Mouse (Mus musculus) sigmoid colon, adult 10 weeks (tissue): ENCODE data around the gene Stub1. TPM values are rescaled to one million over a fixed set of nuclear protein-coding genes. Genes with fewer than 3 reads are reported as not detected.

Experiments used
- polyA plus RNA-seq: library from polyadenylated mRNA; stranded (reverse); fragments of 350-450 nt; fragmentation: Illumina TruSeq; extraction: RNeasy Lipid Tissue Mini Kit (QIAGEN cat#74804); gene quantifications from one replicate; pipeline ENCODE4 v1.2.3, GENCODE M21; 2014; ENCODE audit warnings: low read depth, low replicate concordance

Stub1 gene
- polyA plus RNA-seq, 1 experiment from 2014 or later, result 7.7 TPM

Other genes with a start within 250 kb of the Stub1 start
- gene Gng13, start 116.2 kb downstream of the Stub1 start, polyA plus RNA-seq, result not detected
- not detected for gene Chtf18, start 106.0 kb downstream of the Stub1 start, polyA plus RNA-seq
- gene Rpusd1, start 105.7 kb downstream of the Stub1 start, polyA plus RNA-seq, result not detected
- gene Mslnl, start 97.4 kb downstream of the Stub1 start, polyA plus RNA-seq, result not detected
- 0.41 TPM for gene Msln, start 79.0 kb downstream of the Stub1 start, polyA plus RNA-seq
- 1.5 TPM for gene Narfl, start 59.6 kb downstream of the Stub1 start, polyA plus RNA-seq
- not detected for gene Haghl, start 47.7 kb downstream of the Stub1 start, polyA plus RNA-seq
- gene Ccdc78, start 46.8 kb downstream of the Stub1 start, polyA plus RNA-seq, result not detected
- gene Fam173a, start 40.5 kb downstream of the Stub1 start, polyA plus RNA-seq, result 0.38 TPM
- not detected for gene AC134908.4, start 37.7 kb downstream of the Stub1 start, polyA plus RNA-seq
- not detected for gene Metrn, start 36.3 kb downstream of the Stub1 start, polyA plus RNA-seq
- 1.4 TPM for gene Fbxl16, start 24.3 kb downstream of the Stub1 start, polyA plus RNA-seq
- gene Wdr24, start 9.8 kb downstream of the Stub1 start, polyA plus RNA-seq, result 0.76 TPM
- 3.4 TPM for gene Jmjd8, start 4.5 kb downstream of the Stub1 start, polyA plus RNA-seq
- not detected for gene Rhbdl1, start 3.9 kb upstream of the Stub1 start, polyA plus RNA-seq
- not detected for gene Gm20683, start 8.4 kb upstream of the Stub1 start, polyA plus RNA-seq
- gene Rhot2, start 11.4 kb upstream of the Stub1 start, polyA plus RNA-seq, result 18.0 TPM
- gene Wdr90, start 28.1 kb upstream of the Stub1 start, polyA plus RNA-seq, result 1.8 TPM
- not detected for gene Mcrip2, start 35.4 kb upstream of the Stub1 start, polyA plus RNA-seq
- 15.8 TPM for gene Mettl26, start 41.7 kb upstream of the Stub1 start, polyA plus RNA-seq
- gene Wfikkn1, start 47.5 kb upstream of the Stub1 start, polyA plus RNA-seq, result not detected
- 1.5 TPM for gene Rab40c, start 86.3 kb upstream of the Stub1 start, polyA plus RNA-seq
- 26.7 TPM for gene Pigq, start 111.5 kb upstream of the Stub1 start, polyA plus RNA-seq
- not detected for gene Nhlrc4, start 111.6 kb upstream of the Stub1 start, polyA plus RNA-seq
- not detected for gene A930017K11Rik, start 119.2 kb upstream of the Stub1 start, polyA plus RNA-seq
- gene Capn15, start 152.4 kb upstream of the Stub1 start, polyA plus RNA-seq, result 0.85 TPM
- gene Rab11fip3, start 236.2 kb upstream of the Stub1 start, polyA plus RNA-seq, result 2.1 TPM